Mouse (Mus musculus) left cerebral cortex, postnatal 10 days (tissue): ENCODE measurements at regions not wholly inside any gene's neighbourhood (a gene's known extent, or its start where the extent isn't known, plus 50 kb on each side); places are given as distances from the start of the nearest gene placed in this dataset.
A peak's percentile ranks its signal among the peaks of the same experiment; 100 is the strongest.

Experiments
- DNase-seq, 2 experiments: peaks; one replicate each; pipeline ENCODE4 v3.0.0; 2021 to 2022; ENCODE audit warnings: low spot score in 2 of 2, mixed read lengths in 1 of 2; ENCODE audit errors: extremely low spot score in 1 of 2
- intact Hi-C: fragments of 180-260 bp; cut with DNase I; formaldehyde crosslinking; loops from one replicate; pipeline ENCODE4 v1.15.1; 2025

GRCm38 (mm10) chr4:32074399-32075296, 110.8 kb downstream of the Map3k7 start:
- intact Hi-C loops, result no loop called here
- DNase-seq, result no peak

DNA sequence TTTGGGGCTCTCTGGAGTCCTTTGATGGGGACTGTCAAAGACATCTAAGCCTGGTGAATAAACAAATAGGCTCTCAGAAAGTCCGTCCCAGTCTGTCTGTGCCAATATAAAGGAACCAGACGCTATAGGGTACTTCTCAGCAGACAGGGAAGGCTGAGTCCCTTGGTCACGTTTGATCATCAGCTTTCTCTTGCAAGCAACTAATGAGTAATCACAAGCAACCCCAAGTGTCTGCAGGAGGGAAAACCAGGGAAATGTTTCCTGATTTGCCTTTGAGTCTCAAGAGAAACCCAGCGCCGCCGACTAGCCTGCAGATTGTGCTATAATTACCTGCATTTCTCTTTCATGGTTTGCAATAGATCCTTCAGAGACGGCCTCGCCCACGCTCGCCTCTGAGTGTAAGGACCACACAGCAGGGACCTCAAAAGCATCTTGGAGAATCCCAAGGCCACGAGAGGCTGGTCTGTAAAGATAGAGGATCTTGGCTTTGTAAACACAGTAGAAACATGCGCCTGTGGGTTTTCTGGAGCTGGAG, 112.6 kb downstream of the Map3k7 start:
- peak in 1 of 2 experiments; percentile 43 for DNase-seq
- intact Hi-C loops, result no loop called here

GRCm38 (mm10) chr4:32083456-32083855, 119.6 kb downstream of the Map3k7 start:
- intact Hi-C loops, result no loop called here
- no peak for DNase-seq

DNA sequence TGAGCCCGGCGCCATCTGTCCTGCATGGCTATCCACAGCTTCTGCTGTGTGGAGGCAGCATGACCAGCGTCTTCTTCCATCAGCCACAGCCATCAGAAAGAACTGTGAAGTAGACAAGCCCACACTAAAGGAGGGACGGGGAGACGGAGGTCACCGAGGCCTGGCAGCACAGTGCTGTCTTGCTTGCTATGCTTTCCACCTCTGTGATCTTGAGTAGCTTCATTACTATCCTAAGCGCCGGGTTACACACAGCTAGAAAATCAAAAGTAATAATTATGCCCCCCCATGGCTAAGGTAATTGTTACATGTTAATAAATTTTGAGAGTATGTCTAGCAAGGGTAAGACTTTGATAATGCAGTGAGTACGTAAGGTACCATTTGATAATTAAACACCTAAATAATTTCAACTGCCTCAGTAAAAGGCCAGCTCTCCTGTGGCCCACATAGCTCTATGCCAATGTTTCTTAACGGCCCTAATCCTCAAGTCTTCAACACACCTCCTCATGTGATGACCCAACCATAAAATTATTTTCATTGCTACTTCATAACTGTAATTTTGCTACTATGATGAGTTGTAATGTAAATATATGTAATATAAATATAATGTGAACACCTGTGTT, 120.5 kb downstream of the Map3k7 start:
- no peak for DNase-seq
- intact Hi-C loops, result no loop called here

GRCm38 (mm10) chr4:32085040-32085439, 121.1 kb downstream of the Map3k7 start:
- intact Hi-C loops, result no loop called here
- DNase-seq, result no peak

- intact Hi-C loops, result no loop called here
- no peak for DNase-seq
These were observed 127.2 kb downstream of the Map3k7 start for GRCm38 (mm10) chr4:32091086-32091485.

DNA sequence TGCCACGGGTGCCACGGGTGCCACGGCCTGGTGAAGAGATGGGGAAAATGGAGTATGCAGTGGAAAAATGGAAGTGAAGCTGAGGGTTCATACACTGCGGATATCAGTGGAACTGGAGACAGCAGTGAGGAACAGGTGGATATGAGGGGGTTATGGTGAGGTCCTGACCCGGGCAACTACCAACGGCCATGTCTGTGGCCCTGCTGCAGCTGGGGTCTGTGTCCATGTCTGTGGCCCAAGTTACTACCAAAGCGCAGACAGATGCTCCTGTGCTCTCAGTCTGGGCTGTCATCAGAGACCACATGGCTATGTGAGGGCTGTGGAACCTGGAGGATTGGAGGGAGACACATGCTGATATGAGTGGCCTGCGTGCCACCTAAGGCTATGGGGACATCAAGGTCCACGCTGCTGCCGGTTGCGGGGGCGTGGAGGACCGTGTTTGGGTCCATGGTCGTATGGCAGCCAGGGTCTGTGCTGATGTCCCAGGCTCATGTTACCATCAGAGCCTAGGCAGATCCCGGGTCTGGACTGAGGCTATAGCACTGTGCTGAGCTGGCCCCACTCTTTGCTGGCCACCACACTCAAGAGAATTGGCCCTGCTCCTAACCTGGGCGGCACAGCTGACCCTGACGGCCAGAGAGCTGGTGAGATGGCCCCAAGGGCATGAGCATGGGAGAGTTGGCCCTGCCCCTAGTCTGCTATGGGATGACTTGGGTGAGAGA, 128.6 kb downstream of the Map3k7 start:
- DNase-seq, result no peak
- intact Hi-C loops, result no loop called here

DNA sequence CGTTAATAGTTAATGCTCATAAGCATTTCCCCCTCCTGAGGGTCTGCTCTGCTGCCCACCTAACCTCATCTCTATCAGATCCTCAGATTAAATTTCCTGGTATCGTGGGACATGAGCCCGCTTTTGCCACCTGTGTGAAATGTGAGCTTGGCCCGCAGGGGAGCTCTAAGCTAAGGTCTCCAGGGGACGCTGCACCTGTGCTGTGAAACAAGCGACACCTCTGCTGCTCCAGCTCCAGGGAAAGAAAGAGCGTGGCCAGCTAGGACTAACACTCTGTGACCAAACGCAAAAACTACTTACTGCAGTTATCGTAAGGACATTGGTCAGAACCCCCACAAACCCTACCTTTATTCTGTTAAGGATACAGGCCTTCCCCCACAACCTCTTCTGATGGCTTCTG, 134.3 kb downstream of the Map3k7 start:
- intact Hi-C loops, result no loop called here
- DNase-seq, result no peak

DNA sequence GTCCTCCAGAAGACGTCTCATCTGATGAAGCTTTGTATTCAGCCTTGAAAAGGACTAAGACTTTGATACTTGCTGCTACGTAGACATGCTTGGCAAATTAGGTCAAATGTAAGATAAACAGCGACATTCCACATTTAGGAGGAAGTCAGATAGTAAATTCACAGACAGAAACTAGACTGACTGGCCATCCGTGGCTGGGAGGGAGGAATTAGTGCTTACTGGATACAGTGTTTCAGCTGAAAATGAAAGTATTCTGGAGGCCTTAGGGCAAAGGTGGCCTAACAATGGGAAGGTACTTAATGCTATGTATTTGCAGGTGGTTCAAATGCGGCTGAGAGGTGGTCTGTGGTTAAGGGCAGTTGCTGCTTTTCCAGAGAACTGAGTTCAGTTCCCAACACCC, 137.1 kb downstream of the Map3k7 start:
- no peak for DNase-seq
- intact Hi-C loops, result no loop called here

GRCm38 (mm10) chr4:32106664-32107171, 131.9 kb upstream of the Bach2 start:
- intact Hi-C loops, result loop anchor here (5.0 kb wide), 1 partner anchor 44 kb away; no protein-coding TSS in a partner anchor
- DNase-seq, result peak in 1 of 2 experiments; percentile 8

DNA sequence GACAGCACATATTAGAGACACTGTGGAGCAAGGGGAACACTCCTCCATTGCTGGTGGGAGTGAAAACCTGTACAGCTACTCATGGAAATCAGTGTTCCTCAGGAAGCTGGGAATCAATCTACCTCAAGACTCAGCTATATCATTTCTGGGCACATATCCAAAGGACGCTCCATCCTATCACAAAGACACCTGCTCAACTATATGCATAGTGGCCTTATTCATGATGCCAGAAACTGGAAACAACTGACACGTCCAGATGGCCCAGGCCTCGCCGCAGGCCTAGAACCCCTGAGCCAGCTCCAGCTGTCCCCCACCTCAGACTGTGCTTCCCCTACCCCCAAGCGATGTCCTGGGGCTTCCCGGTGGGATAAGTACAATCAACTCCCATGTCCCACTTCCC, 116.3 kb upstream of the Bach2 start:
- DNase-seq, result no peak

GRCm38 (mm10) chr4:32126828-32127227, 111.8 kb upstream of the Bach2 start:
- no peak for DNase-seq
- intact Hi-C loops, result no loop called here

More for the DNA sequence above, 116.3 kb upstream of the Bach2 start:
- intact Hi-C loops, result no loop called here

- DNase-seq, result no peak
- intact Hi-C loops, result no loop called here
These were observed 108.0 kb upstream of the Bach2 start for GRCm38 (mm10) chr4:32130594-32130993.

GRCm38 (mm10) chr4:32131819-32132218, 106.8 kb upstream of the Bach2 start:
- intact Hi-C loops, result no loop called here

GRCm38 (mm10) chr4:32136151-32136550, 102.5 kb upstream of the Bach2 start:
- intact Hi-C loops, result no loop called here
- no peak for DNase-seq

More at GRCm38 (mm10) chr4:32131819-32132218, 106.8 kb upstream of the Bach2 start:
- no peak for DNase-seq

DNA sequence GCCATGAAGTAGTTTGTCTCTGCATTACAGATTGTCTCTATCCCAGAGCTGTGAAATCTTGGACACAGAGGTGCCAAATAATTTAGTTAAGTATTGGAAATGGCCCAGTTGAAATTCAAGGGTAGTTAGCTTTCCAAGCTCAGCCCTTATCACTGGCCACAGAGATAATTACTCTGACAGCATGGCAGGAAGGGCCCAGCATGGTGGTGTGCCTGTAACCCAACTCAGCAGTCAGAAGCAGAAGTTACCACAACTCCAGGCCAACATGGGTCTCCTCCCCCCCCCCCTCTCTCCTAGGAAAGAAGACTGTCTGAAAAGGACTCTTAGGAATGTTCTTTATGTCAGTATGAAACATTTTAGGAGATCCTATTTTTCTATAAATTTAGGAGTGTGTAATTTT, 101.4 kb upstream of the Bach2 start:
- DNase-seq, result no peak
- intact Hi-C loops, result no loop called here

GRCm38 (mm10) chr4:32137966-32138365, 100.6 kb upstream of the Bach2 start:
- DNase-seq, result peak; percentile 21 to 63
- intact Hi-C loops, result no loop called here

- DNase-seq, result no peak
- intact Hi-C loops, result no loop called here
These were observed 99.0 kb upstream of the Bach2 start for GRCm38 (mm10) chr4:32139586-32139985.

- intact Hi-C loops, result no loop called here
- DNase-seq, result no peak
These were observed 98.5 kb upstream of the Bach2 start for GRCm38 (mm10) chr4:32140068-32140467.
